Mouse (Mus musculus): ENCODE measurements around the gene Tmem110. TPM values are rescaled to one million over a fixed set of nuclear protein-coding genes. Genes with fewer than 3 reads are reported as not detected.

The Tmem110 gene
- polyA plus RNA-seq (2016; fragmentation: Nextera tagmentation; extraction: Ambion mirVana): 38.8 and 41.5 TPM in 2 replicates

- ATAC-seq (ENCODE audit: insufficient number of reproducible peaks, insufficient read depth, low FRiP score, low TSS enrichment, low read depth): peak; percentile 91
- no peaks in the 10 kb centered on the region for H3K27me3 ChIP-seq
- peak within 1 kb of the TSS; percentile 65 for H3K4me2 ChIP-seq
- H3K4me1 ChIP-seq (replicated peaks): peaks cover 29% of the 10 kb centered on the region
- peak within 1 kb of the TSS; percentile 86 for H3K4me3 ChIP-seq (replicated peaks)
- under 1% methylated on average over 64 of the region's 68 CpGs for WGBS
- peak within 1 kb of the TSS; percentile 89 for H3K27ac ChIP-seq
- H3K36me3 ChIP-seq: no peaks in the 10 kb centered on the region
- H3K9ac ChIP-seq (replicated peaks): peak within 1 kb of the TSS; percentile 80
- no peaks in the 10 kb centered on the region for H3K9me3 ChIP-seq
These were observed at the start of gene Tmem110 for GRCm38 (mm10) chr14:30825476-30826131. Gene Tmem110, plus strand, starts transcription at chr14:30825590.

DNA sequence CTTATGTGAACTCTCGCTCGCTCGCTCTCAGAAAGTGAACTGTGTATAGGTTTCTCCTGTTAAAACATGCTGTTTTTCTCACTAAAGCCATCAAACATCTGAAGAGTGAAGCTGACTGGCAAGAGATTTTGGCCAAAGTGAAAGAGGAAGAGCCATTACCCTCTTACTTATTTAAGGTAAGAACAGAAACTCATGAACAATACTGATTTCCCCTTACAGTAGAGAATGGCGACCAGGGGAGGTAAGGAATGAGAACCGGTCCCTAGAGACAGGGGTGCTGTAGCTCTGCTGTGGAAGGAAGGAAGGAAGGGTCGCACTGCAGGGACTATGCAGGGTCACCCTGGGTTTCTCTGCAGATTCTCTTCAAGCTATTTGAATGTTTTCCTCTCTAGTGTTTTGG, 40.8 kb upstream of the Tmem110 start:
- H3K4me2 ChIP-seq: no peak overlapping the region

DNA sequence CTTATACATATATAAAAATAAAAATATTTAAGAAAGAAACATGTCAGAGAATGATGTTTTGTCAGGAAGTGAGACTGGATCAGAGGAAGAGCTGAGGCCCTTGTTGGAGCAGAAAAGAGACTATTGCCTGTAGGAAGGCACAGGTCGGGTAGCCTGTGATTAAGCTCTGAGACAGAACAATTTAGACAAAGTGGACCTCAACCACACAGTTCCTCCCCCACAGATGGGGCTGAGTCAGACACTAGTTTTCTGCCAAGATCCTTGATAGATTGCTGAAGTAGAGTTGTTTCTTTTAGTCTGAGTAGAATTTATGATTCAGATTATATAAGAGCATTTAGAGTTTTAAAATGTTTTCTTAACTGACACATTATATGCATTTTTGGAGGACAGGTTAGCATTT, 35.9 kb upstream of the Tmem110 start:
- Histone ChIP-seq H3K36me3 (peaks cover 58% of the 10 kb centered on the region), H3K9ac (replicated peaks) (no peak overlapping the region), H3K4me3 (replicated peaks) (no peak overlapping the region), H3K4me2 (no peak overlapping the region), H3K9me3 (no peaks in the 10 kb centered on the region), H3K27ac (no peak overlapping the region), H3K27me3 (no peaks in the 10 kb centered on the region), H3K4me1 (replicated peaks) (no peaks in the 10 kb centered on the region)
- WGBS: 51% methylated on average over 1 of the region's 1 CpGs
- ATAC-seq (ENCODE audit: insufficient number of reproducible peaks, insufficient read depth, low FRiP score, low TSS enrichment, low read depth): no peak

More for the DNA sequence above, 40.8 kb upstream of the Tmem110 start:
- Histone ChIP-seq H3K4me1 (replicated peaks) (no peaks in the 10 kb centered on the region), H3K27ac (no peak overlapping the region), H3K9me3 (no peaks in the 10 kb centered on the region), H3K4me3 (replicated peaks) (no peak overlapping the region), H3K36me3 (peaks cover 48% of the 10 kb centered on the region), H3K9ac (replicated peaks) (no peak overlapping the region), H3K27me3 (no peaks in the 10 kb centered on the region)
- 94% methylated on average over 6 of the region's 6 CpGs for WGBS
- ATAC-seq (ENCODE audit: insufficient number of reproducible peaks, insufficient read depth, low FRiP score, low TSS enrichment, low read depth): no peak

DNA sequence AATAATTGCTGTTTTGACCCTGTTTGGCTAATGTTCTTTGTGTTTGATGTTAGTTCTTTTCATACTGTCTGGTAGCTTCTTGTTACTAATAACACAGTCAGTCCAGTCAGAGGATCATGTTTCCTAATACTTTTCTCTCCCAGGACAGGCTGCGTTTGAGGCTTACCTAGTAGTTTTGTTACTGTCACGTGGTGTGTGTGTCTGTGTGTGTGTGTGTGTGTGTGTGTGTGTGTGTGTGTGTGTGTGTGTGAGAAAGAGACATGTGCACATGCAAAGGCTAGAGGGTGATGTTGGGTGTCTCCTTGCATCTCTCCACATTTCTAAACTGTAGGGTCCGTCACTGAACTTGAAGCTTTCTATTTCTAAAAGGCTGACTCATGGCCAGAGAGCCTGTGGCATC, 32.5 kb upstream of the Tmem110 start:
- H3K36me3 ChIP-seq: peaks cover 54% of the 10 kb centered on the region
- ATAC-seq (ENCODE audit: insufficient number of reproducible peaks, insufficient read depth, low FRiP score, low TSS enrichment, low read depth): no peak

GRCm38 (mm10) chr14:30801756-30802155, 23.6 kb upstream of the Tmem110 start:
- Histone ChIP-seq H3K4me1 (replicated peaks) (no peaks in the 10 kb centered on the region), H3K36me3 (peaks cover 57% of the 10 kb centered on the region), H3K27me3 (no peaks in the 10 kb centered on the region), H3K4me2 (no peak overlapping the region), H3K4me3 (replicated peaks) (no peak overlapping the region), H3K9me3 (no peaks in the 10 kb centered on the region), H3K9ac (replicated peaks) (no peak overlapping the region), H3K27ac (no peak overlapping the region)
- 88% methylated on average over 2 of the region's 2 CpGs for WGBS
- ATAC-seq (ENCODE audit: insufficient number of reproducible peaks, insufficient read depth, low FRiP score, low TSS enrichment, low read depth): no peak

More for the DNA sequence above, 32.5 kb upstream of the Tmem110 start:
- WGBS: 79% methylated on average over 3 of the region's 3 CpGs
- Histone ChIP-seq H3K4me3 (replicated peaks) (no peak overlapping the region), H3K27ac (no peak overlapping the region), H3K27me3 (no peaks in the 10 kb centered on the region), H3K9ac (replicated peaks) (no peak overlapping the region), H3K9me3 (no peaks in the 10 kb centered on the region), H3K4me2 (no peak overlapping the region), H3K4me1 (replicated peaks) (no peaks in the 10 kb centered on the region)

DNA sequence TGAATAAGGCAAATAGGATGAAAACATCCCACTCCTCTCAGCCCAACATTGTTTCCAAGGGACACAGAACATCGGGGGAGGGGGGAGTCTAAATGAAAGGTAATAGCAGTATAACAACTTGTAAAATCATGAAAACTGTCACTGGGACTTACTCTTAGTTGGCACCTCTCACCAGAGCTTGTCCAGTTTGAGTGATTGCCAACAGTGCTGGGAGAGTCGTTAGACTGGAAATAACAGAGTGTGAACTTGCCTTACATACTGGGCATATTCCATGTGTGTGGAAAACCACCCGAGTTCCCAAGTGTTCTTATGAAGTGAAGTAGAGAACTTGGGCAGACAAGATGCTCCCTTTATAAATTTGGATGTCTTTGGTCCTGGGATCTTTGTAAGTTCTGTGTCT, 4.3 kb upstream of the Tmem110 start:
- H3K4me1 ChIP-seq (replicated peaks): peaks cover 11% of the 10 kb centered on the region
- H3K4me2 ChIP-seq: no peak overlapping the region
- H3K4me3 ChIP-seq (replicated peaks): no peak overlapping the region
- H3K27ac ChIP-seq: no peak overlapping the region
- no peaks in the 10 kb centered on the region for H3K27me3 ChIP-seq
- peaks cover 34% of the 10 kb centered on the region for H3K36me3 ChIP-seq
- no peak overlapping the region for H3K9ac ChIP-seq (replicated peaks)
- 76% methylated on average over 3 of the region's 3 CpGs for WGBS
- no peak for ATAC-seq (ENCODE audit: insufficient number of reproducible peaks, insufficient read depth, low FRiP score, low TSS enrichment, low read depth)
- no peaks in the 10 kb centered on the region for H3K9me3 ChIP-seq

DNA sequence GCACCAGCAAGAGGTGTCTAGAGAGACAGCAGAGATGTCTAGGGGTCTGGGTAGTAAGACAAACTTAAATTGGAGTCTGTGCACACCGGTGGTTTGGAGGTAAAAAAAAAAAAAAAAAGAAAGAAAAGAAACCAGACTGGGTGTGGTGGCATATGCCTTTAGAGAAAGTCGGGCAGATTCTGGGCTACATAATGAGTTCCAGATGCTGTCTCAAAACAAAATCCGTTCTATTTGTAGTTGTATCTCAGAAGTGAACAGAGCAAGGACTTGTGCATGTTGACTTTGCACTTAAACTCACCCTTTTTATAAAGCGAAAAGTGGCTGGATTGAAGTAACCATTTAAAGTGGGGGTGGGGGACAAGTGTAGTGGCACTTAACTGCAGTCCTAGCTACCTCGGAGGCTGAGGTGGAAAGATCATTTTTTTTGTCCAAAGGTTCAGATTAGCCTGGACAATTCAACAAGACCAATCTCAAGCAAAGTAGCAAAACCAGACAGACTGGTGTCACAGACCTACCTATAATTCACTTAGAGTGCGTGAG, 864 bp upstream of the Tmem110 start:
- WGBS: 25% methylated on average over 6 of the region's 6 CpGs
- peak overlapping the region; percentile 89; the same call in 1 of the 2 replicates for H3K27ac ChIP-seq
- ATAC-seq (ENCODE audit: insufficient number of reproducible peaks, insufficient read depth, low FRiP score, low TSS enrichment, low read depth): no peak

DNA sequence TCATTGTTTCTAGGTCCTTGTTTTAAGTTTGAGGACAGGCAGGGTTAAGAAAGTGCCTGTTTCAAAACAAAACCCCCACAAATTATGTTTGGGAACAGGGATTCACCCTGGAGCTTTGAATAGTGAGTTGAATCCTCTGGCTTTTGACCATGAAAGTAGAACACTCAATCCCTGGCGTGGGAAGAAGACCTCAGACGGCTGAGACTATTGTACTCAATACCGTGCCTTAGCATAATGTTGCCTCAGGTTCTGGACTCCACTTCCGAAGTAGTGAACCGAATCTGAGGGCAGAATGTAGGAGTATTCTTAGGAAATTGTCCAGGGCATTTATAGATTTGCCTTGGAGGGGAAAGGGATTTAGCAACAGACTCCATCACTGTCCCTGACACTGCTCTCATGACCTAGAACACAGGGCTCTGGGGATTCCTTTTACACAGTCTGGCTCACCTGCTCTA, 342 bp upstream of the Tmem110 start:
- Histone ChIP-seq H3K4me3 (replicated peaks) (peak overlapping the region; percentile 86), H3K27ac (peak overlapping the region; percentile 89), H3K36me3 (peaks cover 1% of the 10 kb centered on the region; the same call in 1 of the 2 replicates), H3K9me3 (no peaks in the 10 kb centered on the region), H3K27me3 (no peaks in the 10 kb centered on the region), H3K9ac (replicated peaks) (peak overlapping the region; percentile 80; the same call in 1 of the 2 replicates), H3K4me1 (replicated peaks) (peaks cover 29% of the 10 kb centered on the region), H3K4me2 (peak overlapping the region; percentile 65)
- ATAC-seq (ENCODE audit: insufficient number of reproducible peaks, insufficient read depth, low FRiP score, low TSS enrichment, low read depth): no peak
- 44% methylated on average over 5 of the region's 5 CpGs for WGBS

More for the DNA sequence above, 864 bp upstream of the Tmem110 start:
- Histone ChIP-seq H3K4me3 (replicated peaks) (no peak overlapping the region), H3K9me3 (no peaks in the 10 kb centered on the region), H3K4me2 (peak overlapping the region; percentile 65; the same call in 1 of the 2 replicates), H3K27me3 (no peaks in the 10 kb centered on the region), H3K9ac (replicated peaks) (no peak overlapping the region), H3K4me1 (replicated peaks) (peaks cover 29% of the 10 kb centered on the region), H3K36me3 (peaks cover 6% of the 10 kb centered on the region; the same call in 1 of the 2 replicates)

DNA sequence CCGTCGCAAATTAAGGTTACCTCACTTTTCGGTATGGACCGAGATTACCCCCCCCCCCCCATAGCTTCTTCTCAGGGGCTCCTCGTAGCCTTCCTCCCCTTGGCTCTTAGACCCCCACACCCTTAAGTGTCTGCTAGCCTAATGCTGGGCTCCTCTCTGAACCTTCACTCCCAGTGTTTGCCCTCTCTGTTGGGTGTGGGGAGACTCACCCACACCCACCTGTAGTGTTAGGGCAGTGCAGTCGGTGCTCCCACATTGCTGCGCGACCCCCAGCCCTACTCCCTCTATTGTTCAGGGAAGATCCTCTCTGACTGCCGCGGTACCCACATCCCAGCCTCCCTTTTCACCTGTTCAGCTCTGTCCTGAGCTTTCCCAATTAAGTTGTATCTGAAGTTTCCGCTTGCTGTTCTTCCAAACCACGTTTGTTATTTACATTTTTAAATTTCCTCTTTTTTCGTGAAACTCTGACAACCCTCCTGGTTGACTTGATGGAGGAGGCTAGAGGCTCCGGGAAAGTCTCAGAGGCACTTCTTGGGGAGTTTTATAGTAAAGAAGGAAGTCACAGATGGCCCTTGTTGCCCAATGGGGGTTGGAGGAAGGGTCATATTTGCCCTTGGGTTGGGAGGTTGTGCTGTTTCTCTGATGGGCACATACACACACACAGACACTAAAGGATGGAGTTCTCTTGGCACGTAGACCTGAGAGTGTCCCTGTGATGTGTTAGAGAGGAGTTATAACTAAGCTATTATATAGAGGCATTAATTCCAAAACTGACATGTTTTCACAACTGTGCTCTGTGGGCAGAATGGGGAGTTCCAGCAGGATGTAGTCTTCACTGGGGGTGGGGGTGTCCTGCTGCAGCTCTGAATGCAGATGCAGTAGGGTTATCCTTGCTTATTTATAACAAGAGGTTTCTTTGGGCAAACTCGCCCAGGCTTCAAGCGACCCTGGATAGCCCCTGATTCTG, 1.1 kb downstream of the Tmem110 start:
- Histone ChIP-seq H3K4me2 (peak overlapping the region; percentile 65), H3K4me1 (replicated peaks) (peaks cover 29% of the 10 kb centered on the region), H3K4me3 (replicated peaks) (peak overlapping the region; percentile 86), H3K36me3 (no peaks in the 10 kb centered on the region), H3K9ac (replicated peaks) (peak overlapping the region; percentile 80), H3K9me3 (no peaks in the 10 kb centered on the region), H3K27me3 (no peaks in the 10 kb centered on the region), H3K27ac (peak overlapping the region; percentile 89)
- WGBS: 24% methylated on average over 16 of the region's 17 CpGs
- peak; percentile 28; the same call in 1 of the 2 replicates for ATAC-seq (ENCODE audit: insufficient number of reproducible peaks, insufficient read depth, low FRiP score, low TSS enrichment, low read depth)

- Histone ChIP-seq H3K4me1 (replicated peaks) (peaks cover 29% of the 10 kb centered on the region), H3K4me3 (replicated peaks) (no peak overlapping the region), H3K4me2 (no peak overlapping the region), H3K9ac (replicated peaks) (no peak overlapping the region), H3K9me3 (no peaks in the 10 kb centered on the region), H3K27me3 (no peaks in the 10 kb centered on the region), H3K36me3 (no peaks in the 10 kb centered on the region), H3K27ac (no peak overlapping the region)
- 82% methylated on average over 4 of the region's 4 CpGs for WGBS
- no peak for ATAC-seq (ENCODE audit: insufficient number of reproducible peaks, insufficient read depth, low FRiP score, low TSS enrichment, low read depth)
These were observed 2.1 kb downstream of the Tmem110 start for GRCm38 (mm10) chr14:30827480-30827879.

GRCm38 (mm10) chr14:30828077-30828476, 2.7 kb downstream of the Tmem110 start:
- no peaks in the 10 kb centered on the region for H3K9me3 ChIP-seq
- H3K27me3 ChIP-seq: no peaks in the 10 kb centered on the region
- 87% methylated on average over 4 of the region's 4 CpGs for WGBS
- no peak for ATAC-seq (ENCODE audit: insufficient number of reproducible peaks, insufficient read depth, low FRiP score, low TSS enrichment, low read depth)
- no peak overlapping the region for H3K4me2 ChIP-seq
- no peak overlapping the region for H3K9ac ChIP-seq (replicated peaks)
- no peak overlapping the region for H3K4me3 ChIP-seq (replicated peaks)
- H3K4me1 ChIP-seq (replicated peaks): peaks cover 29% of the 10 kb centered on the region
- H3K27ac ChIP-seq: no peak overlapping the region
- no peaks in the 10 kb centered on the region for H3K36me3 ChIP-seq

Data from limb, embryonic 12.5 days (tissue).